Mouse (Mus musculus) heart, postnatal 4 days (tissue): ENCODE measurements around the gene Zfyve19. TPM values are rescaled to one million over a fixed set of nuclear protein-coding genes. Genes with fewer than 3 reads are reported as not detected.

ENCODE experiments used
- DNase-seq: peaks from one replicate; pipeline ENCODE4 v3.0.0; 2021
- total RNA-seq, 2 experiments: library from RNA; stranded (reverse); gene quantifications; 2 replicates each; pipeline ENCODE4 v1.2.3; 2021

Zfyve19 gene
- total RNA-seq, 2 experiments from 2014 or later: 18.8 to 22.3 TPM

- DNase-seq: peak; percentile 88
Observed at GRCm38 (mm10) chr2:119250826-119251478, 42.5 kb downstream of the Zfyve19 start.

DNA sequence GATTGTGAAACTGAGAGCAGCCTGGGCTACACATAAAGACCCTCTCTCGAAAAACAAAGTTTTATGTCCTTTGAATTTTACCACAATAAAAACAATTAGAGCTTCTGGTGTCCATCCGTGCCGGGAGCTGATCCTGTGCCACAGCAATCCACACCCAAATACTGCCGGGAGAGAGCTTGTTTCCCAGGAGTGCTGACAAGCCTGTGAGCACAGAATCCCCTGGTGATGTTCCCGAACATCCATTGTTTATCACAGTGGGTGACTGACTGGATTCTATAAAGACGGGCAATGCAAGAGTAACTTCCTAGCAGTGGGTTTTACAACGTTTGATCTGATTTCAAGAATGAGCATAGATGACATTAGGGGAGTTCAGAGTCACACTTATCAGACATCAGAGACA, 46.6 kb downstream of the Zfyve19 start:
- no peak for DNase-seq

- no peak for DNase-seq
Observed at GRCm38 (mm10) chr2:119260518-119260917, 52.1 kb downstream of the Zfyve19 start.

DNA sequence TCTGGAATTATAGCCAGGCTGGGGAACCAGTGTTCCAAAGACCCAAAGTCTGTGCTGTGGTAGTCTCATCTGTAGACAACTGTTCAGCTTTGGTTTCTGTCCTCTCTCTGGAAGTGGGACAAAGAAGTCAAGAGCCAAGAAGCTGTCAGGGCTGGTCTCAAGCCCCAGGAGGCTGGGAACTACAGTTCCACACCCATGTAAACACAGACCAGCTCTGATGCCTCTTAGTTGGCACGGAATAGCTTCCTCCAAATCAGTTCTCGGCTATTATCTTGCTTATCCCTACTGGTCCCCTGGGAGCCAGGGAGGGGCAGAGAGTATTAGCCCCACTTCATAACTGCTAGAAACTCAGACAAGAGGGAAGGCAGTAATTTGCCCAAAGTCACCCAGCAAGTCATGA, 52.9 kb downstream of the Zfyve19 start:
- DNase-seq: no peak

- peak; percentile 77 for DNase-seq
Observed at GRCm38 (mm10) chr2:119262978-119263377, 54.6 kb downstream of the Zfyve19 start.

DNA sequence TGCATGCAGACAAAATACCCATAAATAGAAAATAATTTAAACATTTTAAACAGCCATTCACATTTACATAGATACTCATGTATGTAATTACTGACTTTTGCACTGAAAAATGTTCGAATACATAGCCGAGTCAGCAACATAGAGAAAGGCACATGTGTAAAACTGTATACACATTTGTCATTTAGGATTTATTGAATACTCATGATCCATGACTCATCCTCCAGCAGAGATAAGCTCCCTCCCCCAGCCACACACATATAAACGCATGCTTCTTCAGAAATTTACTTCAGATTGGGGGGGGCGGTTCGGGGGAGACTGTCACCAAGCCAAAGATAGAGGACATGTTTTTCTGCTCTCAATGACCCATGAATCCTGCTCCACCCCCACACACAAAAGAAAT, 55.4 kb downstream of the Zfyve19 start:
- DNase-seq: no peak

Other genes starting within 250 kb of the Zfyve19 start
- 10 to 100 TPM; 11.6 to 14.6 TPM for gene Ccdc32, start 179.2 kb upstream of the Zfyve19 start, total RNA-seq
- gene Rpusd2, start 173.8 kb upstream of the Zfyve19 start, total RNA-seq: 1 to 10 TPM; 6.0 to 7.0 TPM
- 10 to 100 TPM; 21.2 to 21.3 TPM for gene Knl1, start 161.5 kb upstream of the Zfyve19 start, total RNA-seq
- 10 to 100 TPM; 16.7 to 18.4 TPM for gene Rad51, start 95.8 kb upstream of the Zfyve19 start, total RNA-seq
- gene Rmdn3, start 51.6 kb upstream of the Zfyve19 start, total RNA-seq: 10 to 100 TPM; 16.2 to 18.9 TPM
- gene Gchfr, start 40.8 kb upstream of the Zfyve19 start, total RNA-seq: 1 to 10 TPM; 2.2 to 2.3 TPM
- gene Gm14137, start 34.1 kb upstream of the Zfyve19 start, total RNA-seq: not detected
- 10 to 100 TPM; 12.1 to 13.2 TPM for gene Dnajc17, start 178 bp downstream of the Zfyve19 start, total RNA-seq
- gene Ppp1r14d, start 21.3 kb downstream of the Zfyve19 start, total RNA-seq: not detected
- not detected for gene Spint1, start 28.7 kb downstream of the Zfyve19 start, total RNA-seq
- gene Rhov, start 62.7 kb downstream of the Zfyve19 start, total RNA-seq: not detected
- 10 to 100 TPM; 13.9 to 14.0 TPM for gene Vps18, start 80.1 kb downstream of the Zfyve19 start, total RNA-seq
- gene Dll4, start 117.2 kb downstream of the Zfyve19 start, total RNA-seq: 10 to 100 TPM; 19.7 to 20.8 TPM
- gene Chac1, start 142.6 kb downstream of the Zfyve19 start, total RNA-seq: under 1 TPM; 0.43 to 0.81 TPM